Comparison of ENCODE assay signal across 19 mouse cellular contexts in genomic region chr19:42277288-42277687, GRCm38 (mm10). TPM values are rescaled to one million over a fixed set of nuclear protein-coding genes. Genes with fewer than 3 reads are reported as not detected.
A peak's percentile ranks its signal among the peaks of the same experiment; 100 is the strongest.
DNase-seq lines count a peak whose midpoint lies in the region; ATAC-seq lines count a peak whose summit lies in the region.
"Had no signal": no experiment of that assay in that cellular context is flagged by ENCODE, and none has a peak within 500 bp of the region (broad histone marks: within the 10 kb centered on the region; RNA-seq: fewer than 3 reads in every experiment).

No protein-coding gene starts in this region.

- ATAC-seq in megakaryocyte, adult 5-6 weeks (ENCODE audit: poor library complexity, severe bottlenecking): peak; percentile 71
- ATAC-seq in megakaryocyte-erythroid progenitor cell, adult 5-6 weeks (replicated peaks; ENCODE audit: low FRiP score, low TSS enrichment, poor library complexity, severe bottlenecking): no peak
- no peak for ATAC-seq in forebrain, embryonic 14.5 days
- ATAC-seq: CD4-positive, CD25-positive, alpha-beta regulatory T cell, adult 4 months; forebrain, embryonic 13.5 days; forebrain, embryonic 16.5 days had no signal

- peaks cover 15% of the 10 kb centered on the region; the same call in 1 of the 2 replicates for H3K27me3 ChIP-seq in heart, embryonic 10.5 days (ENCODE audit: insufficient read depth, poor library complexity, severe bottlenecking)
- no peaks in the 10 kb centered on the region for H3K27me3 ChIP-seq in forebrain, embryonic 14.5 days (replicated peaks; ENCODE audit: control insufficient read depth, insufficient read depth, low read length)
- H3K27me3 ChIP-seq: embryonic facial prominence, embryonic 12.5 days; forebrain, embryonic 13.5 days had no signal

- no peak overlapping the region for H3K4me2 ChIP-seq in forebrain, embryonic 14.5 days (ENCODE audit: low read length)
- H3K4me2 ChIP-seq: embryonic facial prominence, embryonic 12.5 days; forebrain, embryonic 13.5 days had no signal

- H3K4me3 ChIP-seq in heart, embryonic 10.5 days: no peak overlapping the region
- H3K4me3 ChIP-seq in forebrain, embryonic 14.5 days (ENCODE audit: low read depth, low read length): no peak overlapping the region
- H3K4me3 ChIP-seq: embryonic facial prominence, embryonic 10.5 days; embryonic facial prominence, embryonic 12.5 days; forebrain, embryonic 13.5 days had no signal

- no peaks in the 10 kb centered on the region for H3K36me3 ChIP-seq in heart, embryonic 10.5 days
- H3K36me3 ChIP-seq in forebrain, embryonic 14.5 days (ENCODE audit: control insufficient read depth, insufficient read depth, low read length): no peaks in the 10 kb centered on the region
- H3K36me3 ChIP-seq: embryonic facial prominence, embryonic 10.5 days; embryonic facial prominence, embryonic 12.5 days; G1E had no signal

- 83% methylated on average over 6 of the region's 6 CpGs for WGBS in heart, embryonic 10.5 days
- 89% methylated on average over 6 of the region's 6 CpGs for WGBS in forebrain, embryonic 14.5 days

- no peak overlapping the region for H3K9ac ChIP-seq in forebrain, embryonic 14.5 days (ENCODE audit: low read length)
- H3K9ac ChIP-seq: embryonic facial prominence, embryonic 12.5 days; forebrain, embryonic 13.5 days had no signal

- DNase-seq in NIH3T3 (ENCODE audit: low read depth): peak; percentile 15
- DNase-seq in heart, embryonic 10.5 days (ENCODE audit: low spot score): no peak
- DNase-seq in forebrain, embryonic 14.5 days (ENCODE audit: low spot score): no peak
- DNase-seq: adrenal gland, adult 8-10 months; adrenal gland, postnatal 14 days; B cell, adult 2 months; cerebellum, adult 11-12 months; cerebellum, adult 2 months; cerebellum, adult 9-10 months; cerebellum, postnatal 10 days; cerebellum, postnatal 25 days had no signal

- peaks cover 8% of the 10 kb centered on the region for H3K4me1 ChIP-seq in heart, embryonic 10.5 days
- no peaks in the 10 kb centered on the region for H3K4me1 ChIP-seq in forebrain, embryonic 14.5 days (ENCODE audit: control insufficient read depth, insufficient read depth, low read length)
- H3K4me1 ChIP-seq: embryonic facial prominence, embryonic 12.5 days had no signal

- no peaks in the 10 kb centered on the region for H3K9me3 ChIP-seq in heart, embryonic 10.5 days
- no peaks in the 10 kb centered on the region for H3K9me3 ChIP-seq in forebrain, embryonic 14.5 days (replicated peaks; ENCODE audit: control insufficient read depth, low read length)
- H3K9me3 ChIP-seq: embryonic facial prominence, embryonic 10.5 days; embryonic facial prominence, embryonic 12.5 days; forebrain, embryonic 13.5 days; G1E had no signal

- no peak overlapping the region for H3K27ac ChIP-seq in heart, embryonic 10.5 days
- no peak overlapping the region for H3K27ac ChIP-seq in forebrain, embryonic 14.5 days (ENCODE audit: low read depth, low read length)
- H3K27ac ChIP-seq: embryonic facial prominence, embryonic 10.5 days; embryonic facial prominence, embryonic 12.5 days; forebrain, embryonic 13.5 days had no signal

RNA-seq across cellular contexts. Expression of gene Golga7b, which starts 29.9 kb away (rescaled TPM):
- total RNA-seq in megakaryocyte, adult 5-6 weeks (2015): not detected in 2 replicates
- total RNA-seq in megakaryocyte, adult 5-6 weeks (2017): not detected in 2 replicates
- 0.06 and 0.11 TPM in 2 replicates for polyA plus RNA-seq in heart, embryonic 10.5 days (2016; fragmentation: Nextera tagmentation; extraction: Ambion mirVana)
- not detected in 2 replicates for total RNA-seq in megakaryocyte-erythroid progenitor cell, adult 5-6 weeks (2014; fragmentation: Nextera tagmentation)
- total RNA-seq in megakaryocyte-erythroid progenitor cell, adult 5-6 weeks (2017): not detected in 2 replicates
- polyA plus RNA-seq in forebrain, embryonic 14.5 days (2014; fragmentation: Nextera tagmentation; extraction: Ambion mirVana): 13.8 and 18.6 TPM in 2 replicates
- polyA plus RNA-seq: G1E had no signal
